Mouse (Mus musculus) granulocyte monocyte progenitor cell, adult 5-6 weeks (primary cell): Measurements from ENCODE around the gene Enpp6. TPM values are rescaled to one million over a fixed set of nuclear protein-coding genes. Genes with fewer than 3 reads are reported as not detected.

ENCODE experiments used
- ATAC-seq: replicated peaks from 2 replicates; pipeline ENCODE4 v1.8.0; 2016; ENCODE audit warnings: mild to moderate bottlenecking, moderate TSS enrichment, inconsistent platforms; ENCODE audit not compliant: poor library complexity, severe bottlenecking
- total RNA-seq, 2 experiments: library from RNA; stranded (forward) in 1 of 2; stranded (reverse) in 1 of 2; fragments of 200-712, 200-1000 nt in 1 of 2; fragments of >200 nt in 1 of 2; fragmentation: Nextera tagmentation in 1 of 2; gene quantifications; 2 replicates each; pipeline ENCODE4 v1.2.3; 2014 to 2017

The Enpp6 gene
- total RNA-seq (2014; fragmentation: Nextera tagmentation) (not detected in 2 replicates), total RNA-seq (2017) (not detected in 2 replicates)

DNA sequence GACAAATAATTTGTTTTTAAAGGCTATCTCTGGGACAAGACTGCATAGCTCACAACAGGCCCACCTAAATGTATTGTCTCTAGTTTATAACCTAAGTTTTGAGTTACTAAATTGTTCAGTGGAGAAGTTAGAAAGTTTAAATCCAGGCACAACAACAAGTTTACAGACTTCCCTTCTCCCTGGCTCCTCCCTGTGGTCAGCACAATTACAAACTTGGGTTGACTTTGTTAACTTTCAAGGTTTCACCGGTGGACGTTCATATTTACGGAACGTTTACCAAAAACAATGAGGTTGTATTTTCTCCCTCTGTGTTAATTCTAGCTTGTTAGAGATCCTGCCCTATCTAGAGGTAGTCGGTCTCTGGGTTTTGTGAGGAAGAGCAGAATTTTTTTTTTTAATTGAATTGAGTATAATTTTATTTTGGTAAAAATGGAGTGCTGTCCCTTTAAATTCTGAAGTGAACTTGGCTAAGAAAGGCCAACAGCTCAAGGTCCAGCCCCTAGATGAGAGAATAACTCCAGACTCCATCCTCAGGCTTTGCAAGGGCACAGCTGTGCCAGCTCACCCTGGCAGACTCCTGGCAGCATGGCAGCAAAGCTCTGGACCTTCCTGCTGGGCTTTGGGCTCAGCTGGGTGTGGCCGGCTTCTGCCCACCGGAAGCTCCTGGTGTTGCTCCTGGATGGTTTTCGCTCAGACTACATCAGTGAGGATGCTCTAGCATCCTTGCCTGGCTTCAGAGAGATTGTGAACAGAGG lies at the start of gene Enpp6:
Enpp6 (plus strand) TSS at position 502 of the 755 bp plus-strand sequence.
- ATAC-seq, result no peak

DNA sequence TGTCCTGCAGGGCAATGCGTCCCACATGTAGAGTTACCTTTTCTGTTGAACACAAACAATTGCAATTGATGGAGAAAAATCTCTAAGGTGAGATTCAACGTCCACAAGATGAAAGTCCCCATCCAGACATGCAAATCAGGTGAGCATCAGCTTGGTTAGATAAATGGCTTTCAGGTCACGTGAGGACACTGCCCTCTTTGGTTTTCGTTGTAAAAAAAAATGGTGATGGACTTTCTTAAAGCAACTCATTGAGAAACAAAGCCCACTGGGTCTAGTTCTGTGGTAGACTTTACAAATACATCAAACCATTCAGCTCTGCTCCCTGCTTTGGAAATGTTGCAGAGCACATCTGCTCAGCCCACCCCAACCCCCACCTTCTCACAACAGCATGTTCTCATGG lies 48.5 kb upstream of the Enpp6 start:
- ATAC-seq, result no peak

DNA sequence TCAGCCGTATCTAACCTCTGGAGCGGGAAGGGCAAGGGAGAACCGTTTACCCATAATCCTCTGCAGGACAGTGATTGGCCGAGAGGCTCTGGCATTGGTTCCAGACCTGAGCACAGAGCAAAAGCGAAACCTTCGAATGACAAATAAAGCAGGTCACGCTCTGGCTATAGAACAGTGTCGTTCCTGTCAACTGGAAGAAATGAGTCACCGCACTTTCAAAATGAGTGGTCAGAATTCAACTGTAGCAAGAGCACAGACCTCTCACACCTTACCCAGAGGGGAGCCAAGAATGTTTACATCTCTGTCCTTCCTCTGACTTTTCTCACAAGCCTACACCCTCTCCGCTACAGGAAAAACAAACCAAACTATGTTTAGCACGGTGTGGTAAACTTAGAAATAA lies 45.4 kb upstream of the Enpp6 start:
- peak; percentile 89 for ATAC-seq

DNA sequence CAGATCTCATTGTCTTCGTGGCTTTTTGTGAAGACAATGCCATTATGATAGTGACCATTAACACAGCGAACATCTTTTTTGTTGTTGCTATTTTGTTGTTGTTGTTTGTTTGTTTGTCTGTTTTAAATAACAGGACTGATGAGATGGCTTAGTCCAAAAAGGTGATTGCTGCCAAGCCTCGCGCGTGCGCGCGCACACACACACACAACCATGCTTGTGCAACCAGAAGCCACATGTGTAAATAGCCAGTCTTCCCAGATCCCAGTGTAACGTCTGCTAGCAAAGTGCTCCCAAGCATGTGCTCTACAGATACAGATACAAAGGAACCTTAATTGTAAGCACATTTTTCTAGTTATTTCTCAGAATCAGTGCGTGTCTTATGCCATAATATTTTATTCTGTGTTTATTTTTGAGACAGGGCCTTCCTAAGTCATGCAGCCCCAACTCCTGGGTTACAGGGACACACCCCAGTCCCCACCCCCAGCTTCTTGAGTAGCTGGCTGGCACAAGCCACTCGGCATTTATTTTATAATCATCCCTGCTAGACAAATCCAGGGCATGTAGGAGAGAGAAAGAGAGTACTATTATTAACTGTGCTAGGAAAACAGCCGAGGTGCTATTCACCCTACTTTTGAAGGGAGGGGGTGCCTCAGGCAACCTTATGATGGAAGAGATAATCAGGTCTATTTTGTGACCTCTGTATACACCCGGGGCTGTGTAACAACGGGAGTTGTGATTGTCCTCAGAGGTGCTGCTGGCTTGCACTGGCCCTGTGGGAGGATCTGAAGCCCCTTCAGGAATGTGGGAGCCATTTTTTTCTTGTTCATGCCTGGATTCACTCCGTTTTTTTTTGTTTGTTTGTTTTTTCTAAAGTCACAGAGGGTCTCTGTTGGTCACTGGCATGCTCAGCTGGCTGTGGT lies 44.7 kb upstream of the Enpp6 start:
- ATAC-seq, result peak; percentile 36; the same call in 1 of the 2 replicates

DNA sequence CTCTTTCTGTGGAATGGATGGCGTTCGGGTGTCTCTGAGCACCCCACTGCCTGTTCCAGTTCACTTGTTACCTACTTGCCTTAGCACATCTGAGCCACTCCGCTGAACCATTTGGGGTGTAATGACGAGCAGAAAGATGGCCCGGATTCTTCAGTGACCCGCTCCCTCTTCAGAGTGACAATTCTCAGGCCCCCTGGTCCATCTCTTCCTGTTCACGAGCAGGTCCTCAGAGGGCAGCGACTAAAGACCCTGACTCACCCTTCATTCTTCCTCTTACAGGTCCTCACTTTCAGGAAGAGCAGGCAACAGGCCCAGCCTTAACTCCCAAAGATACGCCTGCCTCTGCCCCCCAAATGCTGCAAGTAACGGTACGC lies 44.0 kb upstream of the Enpp6 start:
- ATAC-seq, result no peak

DNA sequence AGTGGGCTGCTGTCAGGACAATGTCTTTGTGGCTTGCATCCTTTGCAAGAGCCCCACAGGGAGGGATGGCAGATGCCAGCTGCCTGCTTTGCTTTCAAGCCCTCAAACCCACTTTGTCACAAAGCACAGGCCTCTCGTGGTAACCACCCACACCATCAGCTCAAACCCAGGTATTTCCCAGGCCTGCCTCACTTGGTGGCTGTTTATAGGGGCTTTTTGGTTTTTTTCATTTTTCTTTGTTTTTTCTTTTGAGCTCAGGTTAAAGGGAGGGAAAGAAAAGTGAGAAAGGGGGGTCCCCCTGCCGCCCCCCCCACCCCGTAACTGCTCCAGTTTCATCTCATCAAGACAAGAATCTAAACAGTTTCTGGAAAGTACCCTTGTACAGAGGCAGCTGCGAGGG lies 43.4 kb upstream of the Enpp6 start:
- no peak for ATAC-seq

DNA sequence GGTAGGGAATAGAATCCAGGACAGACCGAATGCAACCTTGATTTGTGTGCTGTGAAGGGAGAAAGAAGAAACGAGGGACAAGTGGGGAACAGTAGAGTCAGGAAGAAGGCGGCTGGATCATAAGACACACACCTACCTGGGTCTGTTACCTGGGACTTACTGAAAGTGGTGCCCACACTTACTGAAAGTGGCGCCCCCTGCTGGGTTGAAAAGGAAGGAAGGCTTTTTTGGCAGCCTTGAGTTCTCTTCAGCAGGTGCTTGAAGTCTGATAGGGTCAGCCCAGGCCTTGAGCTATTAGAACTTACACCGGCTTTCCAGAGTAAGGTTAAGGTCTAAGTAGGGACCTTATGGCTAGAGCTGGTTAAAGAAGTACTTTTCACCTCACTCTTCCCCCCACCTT lies 40.5 kb upstream of the Enpp6 start:
- ATAC-seq, result no peak

DNA sequence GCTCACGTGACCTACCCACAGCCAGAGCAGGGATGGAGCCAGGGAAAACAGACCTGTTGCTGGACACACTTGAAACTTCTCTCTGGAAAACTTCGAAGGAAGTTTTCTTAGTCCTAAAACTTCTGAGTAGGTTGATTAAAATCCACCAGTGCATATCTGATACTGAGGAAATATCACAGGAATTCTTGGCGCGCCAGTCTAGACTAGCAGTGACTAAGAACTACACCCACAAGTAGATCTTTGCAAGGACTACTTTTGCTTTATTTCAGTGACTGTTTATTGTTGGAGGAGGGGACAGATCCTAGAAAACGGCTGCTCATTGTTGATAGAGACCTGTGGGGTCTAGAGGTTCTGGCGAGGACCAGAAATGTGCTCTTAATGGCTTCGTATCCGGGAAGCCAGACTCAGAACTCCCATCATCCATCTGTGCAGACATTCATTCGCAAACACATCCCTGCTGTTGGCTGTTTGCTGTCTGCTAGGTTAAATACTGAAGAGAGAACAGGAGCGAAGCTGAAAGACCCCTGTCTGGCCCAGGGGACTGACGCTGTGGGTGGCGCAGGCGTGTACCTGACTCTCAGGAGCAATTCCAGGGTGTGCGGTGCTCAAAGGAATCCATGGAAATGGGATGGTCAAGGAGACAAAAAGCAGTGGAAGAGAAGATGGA lies 38.5 kb upstream of the Enpp6 start:
- ATAC-seq, result no peak

DNA sequence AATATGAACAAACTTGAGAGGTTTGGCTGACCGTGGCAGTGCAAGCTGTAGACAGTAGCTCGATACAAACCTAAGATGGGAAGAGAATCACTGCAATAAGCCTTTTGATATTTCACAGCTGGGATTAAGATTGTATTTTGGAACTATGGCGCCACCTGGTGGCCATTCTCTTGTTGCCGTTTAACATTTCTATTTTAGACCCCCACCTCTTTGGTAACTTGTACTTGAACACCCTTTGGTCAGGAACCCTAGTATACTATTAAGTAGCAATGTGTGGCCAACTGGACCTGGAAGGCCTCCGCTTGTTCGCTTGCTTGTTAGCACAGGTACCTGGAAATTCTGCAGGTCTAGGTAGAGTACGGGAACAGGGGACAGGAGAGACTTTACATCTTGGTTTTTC lies 33.2 kb upstream of the Enpp6 start:
- ATAC-seq, result peak; percentile 61

DNA sequence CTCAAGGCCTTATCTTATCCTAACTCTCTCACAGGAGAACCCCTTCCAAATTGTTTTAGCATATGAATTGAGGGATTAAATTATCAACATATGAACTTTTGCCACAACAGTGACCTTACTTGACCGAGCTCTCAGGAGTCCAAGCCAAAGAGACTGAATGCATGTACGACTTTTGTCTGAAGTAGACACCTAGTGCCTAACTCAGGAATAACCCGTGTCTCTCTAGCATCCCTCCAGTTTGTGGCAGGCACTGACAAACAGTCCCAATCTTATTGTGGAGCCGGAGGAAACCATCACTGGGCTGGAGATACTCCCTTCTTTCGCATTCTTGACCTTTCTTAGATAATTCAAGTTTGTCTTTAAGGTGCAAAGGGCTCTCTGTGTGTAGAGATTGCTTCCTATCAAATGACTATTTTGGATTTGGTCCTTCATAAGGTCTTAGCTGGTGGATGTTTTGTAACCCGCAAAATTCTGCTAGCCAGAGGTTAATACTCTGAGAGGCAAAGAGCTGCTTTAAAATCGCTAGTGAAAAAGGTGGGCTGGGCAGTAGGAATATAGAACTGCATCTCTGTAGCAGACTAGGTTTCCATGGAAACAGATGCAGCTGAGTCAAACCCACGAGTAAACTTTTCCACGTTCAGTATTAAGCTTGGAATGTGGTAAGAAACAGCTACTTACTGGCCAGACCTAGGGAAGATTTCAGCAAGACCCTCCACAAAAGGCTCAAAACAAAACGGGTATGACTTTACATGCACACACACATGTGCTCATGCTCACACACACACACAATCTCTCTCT lies 23.9 kb upstream of the Enpp6 start:
- ATAC-seq, result no peak

DNA sequence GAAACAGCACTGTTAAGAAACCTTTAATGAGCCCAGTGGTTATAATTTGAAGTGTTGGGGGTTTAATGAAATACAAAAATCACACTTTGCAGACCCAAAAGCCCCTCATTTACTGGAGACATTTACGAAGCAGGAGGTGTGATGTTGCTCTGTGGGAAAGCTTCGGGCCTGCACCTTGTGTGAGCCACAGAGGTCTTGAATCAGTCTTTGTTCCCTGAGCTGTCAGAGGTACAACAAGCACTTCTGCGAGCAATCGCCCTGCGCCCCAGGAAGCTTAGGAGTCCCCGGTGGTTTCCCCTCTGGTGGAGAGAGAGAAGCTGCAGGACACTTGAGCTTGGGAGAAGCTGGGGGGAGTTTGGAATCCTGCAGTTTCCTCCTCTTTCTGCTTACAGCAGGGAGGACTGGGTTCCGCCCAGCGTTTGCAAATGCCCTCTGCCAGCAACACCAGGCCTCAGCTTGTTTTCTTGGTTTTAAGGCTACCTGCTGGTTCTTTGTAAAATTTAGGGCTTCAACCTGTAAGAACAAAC lies 23.0 kb upstream of the Enpp6 start:
- ATAC-seq, result no peak

DNA sequence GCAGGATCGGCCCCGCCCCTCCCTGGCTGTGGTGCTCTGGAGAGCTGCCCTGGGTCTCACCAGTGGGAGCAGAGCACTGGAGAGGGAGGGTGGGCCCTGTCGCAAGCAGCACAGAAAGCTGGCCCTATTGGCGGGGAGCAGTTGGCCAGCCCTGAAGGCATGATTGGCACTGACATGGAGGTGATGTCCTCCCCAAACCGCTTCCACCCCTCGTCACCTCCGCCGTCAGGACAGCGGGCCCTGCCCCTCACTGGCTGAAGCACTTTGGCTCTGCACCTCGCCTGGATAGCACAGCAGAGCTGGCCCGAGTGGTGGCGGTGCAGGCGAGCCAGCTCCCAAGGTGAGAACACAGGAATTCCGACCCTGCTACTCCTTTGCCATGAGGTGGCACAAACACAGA lies 20.9 kb upstream of the Enpp6 start:
- no peak for ATAC-seq

DNA sequence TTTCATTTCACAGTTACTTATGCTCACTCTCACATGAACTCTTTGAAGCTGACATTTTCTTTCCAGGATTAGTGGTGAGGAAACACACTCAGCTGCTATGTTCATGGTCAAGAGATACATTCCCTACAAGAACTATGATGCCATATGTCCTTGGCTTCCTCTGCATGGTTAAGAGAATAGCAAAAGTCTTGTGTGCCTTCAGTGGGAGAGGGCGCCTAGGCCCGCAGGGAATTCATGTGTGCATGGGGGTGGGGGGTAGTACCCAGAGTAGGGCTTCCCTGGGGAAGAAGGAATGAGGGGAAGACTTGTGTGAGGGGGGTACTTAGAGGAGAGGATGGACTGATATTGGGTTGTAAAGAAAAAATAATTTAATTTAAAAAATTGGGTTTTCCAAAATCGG lies 18.0 kb upstream of the Enpp6 start:
- ATAC-seq, result no peak

DNA sequence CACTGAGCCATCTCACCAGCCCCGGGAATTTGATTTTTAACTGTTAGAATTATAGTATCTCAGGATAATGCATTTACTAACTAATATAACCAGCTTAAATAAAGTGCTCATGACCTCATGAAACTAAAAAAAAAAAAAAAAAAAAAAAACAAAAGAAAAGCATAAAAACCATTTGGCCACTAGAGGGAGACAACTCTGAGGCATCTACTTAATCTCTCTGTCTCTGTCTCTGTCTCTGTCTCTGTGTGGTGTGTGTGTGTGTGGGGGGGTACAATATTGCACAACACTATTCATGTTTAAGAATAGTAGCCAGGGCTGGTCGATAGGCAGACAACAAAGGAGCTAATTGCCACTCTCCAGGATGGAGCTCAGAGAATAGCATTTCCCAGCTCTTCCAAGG lies 17.3 kb upstream of the Enpp6 start:
- ATAC-seq, result peak; percentile 37; the same call in 1 of the 2 replicates

DNA sequence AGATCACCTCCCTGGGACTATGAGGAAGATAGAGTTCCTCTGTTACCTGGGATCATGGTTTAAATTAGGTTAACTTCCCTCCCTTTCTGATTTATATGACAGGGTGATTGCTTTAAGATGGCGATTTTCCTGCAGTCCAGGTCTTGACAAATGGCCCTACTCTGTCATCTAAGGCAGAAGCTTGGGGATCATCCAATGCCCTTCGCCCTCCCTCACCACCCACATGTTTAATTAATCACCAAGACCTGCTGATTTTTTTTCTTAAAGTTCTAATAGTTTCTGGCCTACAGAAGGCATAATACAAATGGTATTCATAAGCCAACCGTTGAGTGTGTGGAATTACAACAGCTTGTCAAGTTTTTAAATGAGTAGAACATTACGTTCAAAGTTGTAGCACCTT lies 9.3 kb upstream of the Enpp6 start:
- ATAC-seq, result no peak

DNA sequence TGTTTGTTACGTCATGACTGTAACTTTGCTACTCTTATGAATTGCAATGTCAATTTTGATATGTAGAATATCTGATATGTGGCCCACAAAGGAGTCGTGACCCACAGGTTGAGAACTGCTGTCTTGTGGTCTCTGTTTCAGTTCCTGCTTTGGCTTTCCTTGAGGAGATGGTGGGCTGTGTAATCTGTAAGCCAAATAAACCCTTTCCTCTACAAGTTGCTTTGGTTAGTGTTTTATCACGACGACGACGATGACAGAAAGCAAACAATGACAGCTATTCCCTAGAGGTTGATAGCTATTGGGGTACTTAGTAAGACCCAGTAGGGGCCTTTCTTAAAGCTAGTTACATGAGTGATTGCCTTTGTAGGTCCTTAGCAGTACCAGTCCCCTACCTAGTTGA lies 4.5 kb upstream of the Enpp6 start:
- ATAC-seq, result 0 out of 2 replicates have a peak, but pooled peaks have one; percentile 37

DNA sequence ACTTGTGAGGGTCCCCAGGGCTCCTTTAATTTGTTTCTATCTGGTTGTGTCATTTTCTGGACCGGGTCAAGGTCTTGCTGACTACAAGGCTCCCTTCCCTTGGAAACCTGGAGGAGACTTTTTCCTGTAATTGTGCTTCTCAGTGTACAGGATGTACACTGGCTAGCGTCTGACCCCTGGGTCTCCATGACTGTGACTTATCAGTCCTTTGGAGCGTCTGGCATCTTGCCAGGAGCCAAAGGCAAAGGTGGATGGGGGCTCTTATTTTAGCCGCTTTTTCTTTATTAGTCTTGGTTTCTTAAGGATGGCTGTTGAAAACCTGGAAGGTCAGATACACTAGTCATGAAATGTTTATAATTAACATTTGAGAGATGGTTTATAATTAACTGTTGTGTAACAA lies 3.9 kb upstream of the Enpp6 start:
- ATAC-seq, result no peak

DNA sequence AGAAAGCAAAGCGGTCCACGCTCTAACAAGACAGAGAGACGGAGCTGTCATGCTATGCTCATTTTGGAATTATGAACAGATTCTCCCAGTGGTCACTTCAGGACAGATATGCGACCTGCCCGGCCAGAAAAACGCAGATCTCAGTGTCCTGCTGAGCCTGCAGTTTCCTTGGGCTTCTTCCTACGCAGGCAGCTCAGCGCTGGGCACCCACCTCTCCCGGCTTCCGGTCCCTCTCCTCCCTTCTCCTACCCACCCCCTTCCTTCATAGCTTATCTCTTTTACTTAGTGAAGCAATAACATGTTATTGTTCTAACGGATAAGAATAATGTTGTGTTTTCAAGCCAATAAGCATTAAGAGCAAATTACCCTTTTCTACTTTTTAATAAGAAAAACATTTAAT lies 2.0 kb upstream of the Enpp6 start:
- ATAC-seq, result no peak

DNA sequence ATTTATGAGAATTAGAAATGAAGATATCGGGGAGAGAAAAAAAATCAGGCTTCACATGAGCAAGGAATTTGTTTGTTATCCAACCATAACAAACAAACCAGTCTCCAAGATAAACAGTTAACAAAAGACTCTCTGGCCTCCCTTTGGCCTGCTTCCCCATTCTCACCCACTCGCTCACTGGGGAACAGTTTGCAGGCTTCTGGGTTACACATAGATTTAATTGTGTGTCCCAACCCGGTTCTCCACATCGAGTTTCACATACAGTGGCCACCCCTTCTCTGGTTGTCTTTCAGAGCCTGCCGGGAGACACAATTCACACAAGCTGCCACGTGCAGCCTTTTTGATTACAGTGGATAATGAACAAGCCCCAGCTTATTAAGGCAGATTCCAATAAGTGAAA lies 1.7 kb downstream of the Enpp6 start:
- ATAC-seq, result no peak

DNA sequence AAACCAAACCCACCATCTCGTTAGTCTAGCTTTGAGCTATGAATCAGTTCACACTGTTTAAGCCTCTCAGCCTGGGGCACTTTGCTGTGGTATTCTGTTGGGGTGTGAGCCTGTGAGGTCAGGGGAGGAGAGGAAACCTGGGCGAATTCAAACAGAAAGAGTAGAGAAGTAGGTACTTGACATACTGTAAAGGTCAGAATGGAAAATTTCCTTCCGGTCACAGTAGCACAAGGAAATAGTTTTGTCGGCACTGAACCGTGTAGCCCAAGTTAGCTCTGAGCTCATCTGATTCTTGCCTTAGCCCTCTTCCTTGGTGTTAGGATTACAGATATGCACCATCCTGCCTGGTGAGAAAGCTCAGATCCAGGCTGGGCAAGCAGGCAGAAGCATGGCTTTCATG lies 4.4 kb downstream of the Enpp6 start:
- no peak for ATAC-seq
